Mouse (Mus musculus) kidney, postnatal 4 days (tissue): ENCODE data around the gene Slc17a5.
"Not testable (repeated sequence)": the region's sequence is repeated elsewhere in the genome, so short reads cannot be mapped to it uniquely, and the experiment has no call there.

Source experiments
- DNase-seq, 2 experiments: peaks; one replicate each; pipeline ENCODE4 v3.0.0; 2021; ENCODE audit warnings: mixed read lengths in 2 of 2

Slc17a5 gene

GRCm38 (mm10) chr9:78558586-78559214 is 29.1 kb downstream of the Slc17a5 start:
- DNase-seq: peak; percentile 53 to 64

GRCm38 (mm10) chr9:78557041-78557440 is 30.8 kb downstream of the Slc17a5 start:
- no peak for DNase-seq

DNA sequence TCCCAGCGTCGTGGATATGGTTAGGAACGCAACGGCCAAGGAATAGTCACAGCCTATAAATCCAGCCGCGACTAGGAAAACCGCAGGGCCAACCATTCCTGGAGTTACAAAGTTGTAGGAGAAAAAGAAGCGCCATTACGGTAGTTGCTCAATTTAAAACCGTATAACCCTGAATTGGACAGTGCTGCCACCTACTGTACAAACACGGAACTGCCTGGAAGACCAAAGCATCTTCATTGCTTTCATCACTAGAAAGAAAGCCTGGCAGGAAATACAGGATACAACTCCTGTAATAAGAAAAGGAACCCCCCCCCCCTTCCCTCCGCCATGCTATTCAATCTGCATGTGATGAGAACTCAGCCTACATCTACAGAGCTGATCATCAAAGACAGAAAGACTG is 34.9 kb downstream of the Slc17a5 start:
- peak; percentile 91 to 94 for DNase-seq

GRCm38 (mm10) chr9:78551761-78552160 is 36.1 kb downstream of the Slc17a5 start:
- no peak for DNase-seq

- peak in 1 of 2 experiments; percentile 41 for DNase-seq
Observed at GRCm38 (mm10) chr9:78547742-78548141, 40.1 kb downstream of the Slc17a5 start.

DNA sequence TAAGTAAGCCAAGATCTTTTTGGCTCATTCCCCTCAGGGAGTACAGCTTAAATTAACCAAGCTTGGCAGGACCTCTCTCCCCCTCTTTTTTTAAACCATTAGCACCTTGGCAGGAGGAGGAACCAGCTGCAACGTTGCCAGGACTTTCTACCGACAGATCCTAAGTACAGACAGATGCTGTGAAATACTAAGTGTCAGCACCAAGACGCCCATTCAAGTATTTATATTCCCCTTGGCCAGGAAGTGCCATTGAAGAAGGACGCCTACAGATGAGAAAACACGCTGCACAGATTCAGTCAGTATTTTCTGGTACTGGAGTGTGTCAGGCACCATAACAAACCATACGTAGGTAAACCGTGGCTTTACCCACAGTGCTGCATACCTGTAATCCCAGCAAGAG is 40.9 kb downstream of the Slc17a5 start:
- DNase-seq: no peak

- DNase-seq: no peak
Observed at GRCm38 (mm10) chr9:78541758-78542157, 46.1 kb downstream of the Slc17a5 start.

GRCm38 (mm10) chr9:78538421-78538820 is 49.4 kb downstream of the Slc17a5 start:
- DNase-seq: peak in 1 of 2 experiments; percentile 27

DNA sequence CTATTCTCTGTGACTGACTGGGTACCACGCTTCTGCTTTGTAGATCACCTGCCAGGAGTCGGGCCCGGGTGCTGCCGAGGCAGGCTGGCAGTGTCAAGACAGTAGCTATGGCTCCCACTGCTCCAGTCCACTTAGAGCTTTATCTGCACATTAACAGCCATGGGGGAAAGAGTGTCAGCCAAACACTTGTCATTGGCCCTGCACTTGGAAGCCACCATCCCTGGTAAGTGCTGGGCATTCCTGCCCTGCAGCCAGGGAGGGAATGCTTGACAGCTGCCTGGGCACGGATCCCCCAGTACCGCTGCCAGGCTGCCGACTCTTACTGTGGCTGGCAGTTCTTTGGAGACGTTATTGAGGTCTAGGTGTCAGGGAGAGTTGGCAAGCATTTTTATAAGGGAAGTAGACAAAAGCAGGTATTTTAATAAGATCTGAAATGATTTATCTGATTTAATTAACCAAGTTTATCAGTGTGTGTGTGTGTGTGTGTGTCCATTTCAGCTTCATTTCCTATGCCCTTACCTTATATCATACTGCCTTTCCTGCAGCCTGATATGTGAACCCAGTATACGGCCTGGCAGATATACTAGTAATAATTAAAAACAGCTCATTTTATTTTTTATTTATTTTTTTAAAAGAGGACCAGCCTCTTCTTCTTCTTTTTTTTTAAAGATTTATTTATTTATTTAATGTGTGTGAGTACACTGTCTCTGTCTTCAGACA is 50.5 kb downstream of the Slc17a5 start:
- DNase-seq: no peak

DNA sequence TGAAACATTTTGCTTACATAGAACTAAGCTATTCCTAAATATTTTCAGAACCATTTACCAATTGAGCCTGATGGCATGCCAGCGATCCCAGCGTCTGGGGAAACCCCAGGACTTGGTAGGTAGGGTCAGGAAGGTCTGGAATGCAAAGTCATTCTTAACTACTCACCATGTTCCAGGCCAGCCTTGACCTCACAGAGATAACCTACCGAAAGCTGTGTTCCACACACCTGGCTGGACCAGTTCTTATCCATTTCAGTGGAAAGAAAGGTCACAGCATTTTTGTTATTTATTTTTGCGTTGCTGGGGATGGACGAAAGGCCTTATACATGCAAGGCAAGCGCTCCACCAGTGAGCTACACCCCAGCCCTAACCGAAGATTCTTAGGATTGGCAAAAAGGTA is 53.2 kb downstream of the Slc17a5 start:
- no peak for DNase-seq

DNA sequence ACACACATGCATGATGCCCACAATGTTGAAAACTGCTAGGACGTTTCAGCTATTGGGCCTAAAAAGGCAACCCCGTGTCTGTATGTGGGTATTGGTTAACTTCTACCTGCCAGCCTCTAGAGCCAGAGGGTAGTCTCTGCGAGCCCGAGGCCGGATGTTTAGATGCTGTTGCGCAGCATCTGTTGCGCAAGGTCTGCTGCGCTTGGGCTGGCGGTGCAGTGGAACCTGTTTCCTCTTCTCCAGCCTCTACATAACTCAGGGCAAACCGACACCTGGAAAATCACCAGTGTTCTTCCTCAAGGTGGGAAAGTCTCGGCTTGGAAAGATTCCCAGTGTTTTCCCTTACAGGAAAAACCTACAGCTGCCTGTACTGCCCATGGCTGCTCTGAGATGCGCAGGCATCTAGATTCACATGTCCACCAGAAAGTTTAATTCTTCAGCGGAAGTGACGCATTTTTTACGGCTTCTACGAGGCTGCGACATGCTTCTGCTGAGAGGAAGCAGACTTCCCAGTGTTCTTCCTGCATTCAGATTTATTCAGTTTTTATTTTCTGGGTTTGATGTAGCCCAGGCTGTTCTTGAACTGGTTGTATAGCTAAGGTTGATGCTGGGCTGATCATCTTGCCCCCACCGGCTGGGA is 54.4 kb downstream of the Slc17a5 start:
- DNase-seq: peak; percentile 41 to 68

DNA sequence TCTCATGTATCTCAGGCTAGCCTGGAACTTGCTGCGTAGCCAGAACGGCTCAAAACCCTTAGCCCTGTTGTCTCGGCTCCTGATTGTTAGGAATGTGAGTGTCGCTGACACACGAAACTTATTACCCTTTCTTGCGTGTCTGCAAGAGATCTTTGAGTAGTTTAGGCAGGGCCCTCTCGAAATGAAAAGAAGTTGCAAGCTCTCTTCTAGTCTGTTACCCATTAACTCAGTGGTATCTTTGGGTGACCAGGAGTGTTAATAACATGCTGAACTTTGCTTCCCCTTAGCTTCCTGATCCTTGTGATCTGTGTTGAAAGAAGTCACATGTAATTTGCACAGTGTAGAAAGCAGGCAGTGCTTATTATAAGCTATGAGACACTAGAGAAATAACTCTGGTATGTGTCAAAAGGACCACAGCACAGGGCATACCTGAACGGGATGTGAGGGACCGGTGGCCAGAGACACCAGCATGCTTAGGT is 55.5 kb downstream of the Slc17a5 start:
- DNase-seq: peak; percentile 16 to 38

DNA sequence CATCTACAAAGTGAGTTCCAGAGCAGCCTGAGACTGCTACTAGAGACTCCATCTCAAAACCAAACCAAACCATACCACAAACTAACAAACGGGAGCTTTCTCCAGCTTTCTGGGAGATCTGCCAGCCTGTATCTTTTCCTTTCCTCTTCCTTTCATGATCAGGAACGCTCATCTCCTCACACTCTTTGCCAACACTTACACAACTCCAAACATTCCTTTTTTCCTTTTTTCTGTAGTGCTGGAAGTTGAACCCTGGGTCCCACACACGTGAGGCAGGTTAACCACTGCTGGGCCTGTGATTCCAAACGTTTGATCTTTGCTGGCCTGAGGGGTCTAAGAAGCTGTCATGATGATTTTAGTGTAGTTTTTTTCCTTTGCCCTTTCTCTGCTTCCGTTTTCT is 56.0 kb downstream of the Slc17a5 start:
- peak in 1 of 2 experiments; percentile 27 for DNase-seq

GRCm38 (mm10) chr9:78527767-78528381 is 60.0 kb downstream of the Slc17a5 start:
- DNase-seq: peak; percentile 93

- DNase-seq: peak; percentile 89 to 92
Observed at GRCm38 (mm10) chr9:78527301-78527761, 60.5 kb downstream of the Slc17a5 start.

DNA sequence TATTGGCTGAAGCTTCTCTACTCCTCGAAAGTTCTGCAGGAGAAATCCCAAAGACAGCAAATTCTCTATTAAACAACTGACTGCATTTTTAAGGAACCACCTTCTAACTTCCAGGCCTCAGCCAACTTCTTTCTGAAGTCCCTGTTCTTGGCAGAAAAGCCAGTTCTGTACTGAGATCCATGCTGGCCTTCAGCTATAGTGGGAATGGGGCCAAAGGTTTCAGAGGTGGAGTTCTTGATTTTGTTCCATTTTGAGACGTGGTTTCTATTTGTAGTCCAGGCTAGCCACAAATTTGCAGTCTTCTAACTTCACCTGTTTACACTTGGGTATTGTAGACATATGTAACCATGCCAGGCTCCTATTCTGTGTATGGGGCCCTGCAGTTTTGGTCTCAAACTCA is 61.6 kb downstream of the Slc17a5 start:
- DNase-seq: no peak

GRCm38 (mm10) chr9:78525451-78526135 is 62.2 kb downstream of the Slc17a5 start:
- no peak for DNase-seq

GRCm38 (mm10) chr9:78521689-78522088 is 66.2 kb downstream of the Slc17a5 start:
- DNase-seq: peak; percentile 33 to 55

DNA sequence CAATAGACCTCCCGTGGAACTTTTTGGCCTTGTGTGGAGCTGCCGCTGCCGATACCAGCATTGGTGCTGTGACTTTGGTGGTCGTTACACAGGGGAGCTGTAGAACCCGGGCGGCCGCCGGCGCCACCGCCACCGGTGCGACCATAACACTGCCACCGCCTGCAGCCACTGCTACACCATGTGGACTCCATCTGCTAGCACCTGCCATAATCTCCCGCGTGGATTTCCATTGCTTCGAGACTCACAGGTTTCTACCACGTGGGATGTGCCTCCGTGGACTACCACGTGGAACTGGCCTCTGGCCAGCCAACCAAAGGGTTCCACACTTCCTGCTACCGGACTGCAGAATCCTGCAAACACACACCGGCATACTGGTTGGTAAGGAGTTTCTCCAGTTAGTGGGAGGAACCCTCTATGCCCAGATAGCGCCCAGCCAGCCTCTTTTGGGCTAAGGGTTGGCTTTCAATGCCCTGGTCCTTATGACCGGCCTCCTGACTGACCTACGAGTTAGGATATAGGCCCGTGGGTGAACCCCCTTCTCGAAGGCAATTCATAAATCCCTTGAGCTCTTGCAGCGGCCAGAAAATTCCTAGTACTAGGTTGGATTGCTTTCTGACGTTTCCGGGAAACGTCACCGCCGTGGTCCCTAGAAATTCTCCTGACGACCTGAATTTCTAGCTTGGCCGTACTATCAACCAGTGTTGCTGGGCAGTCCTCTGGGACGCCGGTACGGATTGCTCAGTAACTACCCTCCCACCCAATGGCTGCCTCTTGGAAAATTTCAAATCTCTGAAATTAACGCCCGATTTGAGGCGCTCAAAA is 66.8 kb downstream of the Slc17a5 start:
- DNase-seq: peak; percentile 70 to 84

DNA sequence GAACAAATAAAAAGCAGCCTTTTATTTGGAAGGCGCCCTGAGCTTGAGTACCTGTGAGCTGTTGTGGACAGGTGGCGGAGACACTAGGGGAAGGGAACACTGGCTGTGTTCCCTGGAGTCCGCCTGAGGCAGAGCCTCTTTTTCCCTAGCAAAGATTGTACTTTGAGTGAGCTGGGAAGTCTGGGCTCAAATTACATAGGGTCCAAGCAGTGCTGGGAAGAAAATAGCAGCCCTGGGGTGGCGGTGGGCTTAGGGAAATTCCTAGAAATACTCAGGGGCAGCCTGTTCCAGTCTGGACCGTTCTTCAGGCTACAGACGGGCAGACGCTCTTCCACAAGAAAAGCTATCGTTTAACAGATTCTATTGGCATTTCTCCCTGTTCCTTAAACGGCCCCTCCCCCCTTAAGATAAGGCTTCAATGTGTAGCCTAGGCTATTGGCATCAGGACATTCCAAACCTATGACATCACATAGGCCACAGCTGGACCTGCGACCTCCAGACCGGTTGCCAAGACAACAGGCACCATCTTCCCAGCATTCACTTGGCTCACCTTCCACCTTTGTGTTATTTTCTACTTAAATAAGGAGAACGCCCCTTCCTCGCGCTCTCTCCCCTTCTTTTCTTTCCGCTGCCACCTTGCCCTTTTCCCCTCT is 67.6 kb downstream of the Slc17a5 start:
- peak; percentile 72 to 82 for DNase-seq

DNA sequence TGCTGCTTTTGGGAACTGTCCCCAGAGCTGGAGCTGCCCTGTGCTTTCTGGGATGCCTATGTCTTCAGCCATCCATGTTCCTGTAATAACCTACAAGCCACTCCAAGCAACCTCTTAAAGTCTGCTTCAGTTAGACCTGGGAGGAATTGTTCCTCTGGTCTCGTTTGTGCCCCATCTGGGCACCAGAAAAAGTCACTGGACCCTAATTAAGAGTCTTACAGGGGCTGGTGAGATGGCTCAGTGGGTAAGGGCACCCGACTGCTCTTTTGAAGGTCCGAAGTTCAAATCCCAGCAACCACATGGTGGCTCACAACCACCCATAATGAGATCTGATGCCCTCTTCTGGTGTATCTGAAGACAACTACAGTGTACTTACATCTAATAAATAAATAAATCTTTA is 70.6 kb downstream of the Slc17a5 start:
- not testable (repeated sequence) for DNase-seq
